Mouse (Mus musculus) CH12.LX (cell line): Measurements from ENCODE around the gene Tef. TPM values are rescaled to one million over a fixed set of nuclear protein-coding genes. Genes with fewer than 3 reads are reported as not detected.

ENCODE experiments used
- DNase-seq: peaks from one replicate; pipeline ENCODE4 v3.0.0-alpha.2; 2013; ENCODE audit errors: extremely low read depth
- H3K27ac ChIP-seq: 2 replicates; pipeline ENCODE4 v1.5.1; 2012; ENCODE audit warnings: low read depth, mild to moderate bottlenecking, control low read depth, moderate library complexity; ENCODE audit not compliant: insufficient read depth
- H3K27me3 ChIP-seq: replicated peaks from 2 replicates; pipeline ENCODE3; 2012; ENCODE audit warnings: inconsistent platforms
- H3K36me3 ChIP-seq, 2 experiments: replicated peaks in 1 of 2; 2 replicates each; pipeline versions ENCODE3 to v1.6.1; 2012; ENCODE audit warnings: inconsistent platforms in 1 of 2, low read length in 1 of 2, mild to moderate bottlenecking in 1 of 2, mixed read lengths in 1 of 2, moderate library complexity in 1 of 2; ENCODE audit not compliant: control insufficient read depth in 1 of 2, insufficient read depth in 1 of 2
- H3K4me1 ChIP-seq, 2 experiments: 2 replicates each; pipeline ENCODE4 v1.6.1; 2012; ENCODE audit warnings: inconsistent platforms in 1 of 2, moderate library complexity in 1 of 2; ENCODE audit not compliant: insufficient read depth in 2 of 2, control insufficient read depth in 1 of 2
- H3K4me2 ChIP-seq: 2 replicates; pipeline ENCODE4 v1.6.1; 2012; ENCODE audit warnings: low read depth, mild to moderate bottlenecking, control low read depth; ENCODE audit not compliant: poor library complexity, insufficient read depth, severe bottlenecking
- H3K4me3 ChIP-seq, 3 experiments: fragments of 150-350 bp in 1 of 3; sonication (generic) in 1 of 3; replicated peaks in 1 of 3; 2 replicates each; pipeline versions ENCODE3 to v1.5.1; 2011 to 2012; ENCODE audit warnings: low read depth in 2 of 3, low read length in 2 of 3, mild to moderate bottlenecking in 2 of 3, moderate library complexity in 2 of 3, control low read depth in 1 of 3, improper control_type of control experiment in 1 of 3, inconsistent platforms in 1 of 3, mixed read lengths in 1 of 3; ENCODE audit not compliant: poor library complexity in 1 of 3
- H3K79me2 ChIP-seq: replicated peaks from 2 replicates; pipeline ENCODE4 v1.6.1; 2012; ENCODE audit warnings: mild to moderate bottlenecking, moderate library complexity; ENCODE audit not compliant: control insufficient read depth, poor library complexity, insufficient read depth, severe bottlenecking; ENCODE audit errors: extremely low read depth
- H3K9ac ChIP-seq: 2 replicates; pipeline ENCODE4 v1.6.1; 2012; ENCODE audit warnings: low read depth, mild to moderate bottlenecking, control low read depth, moderate library complexity; ENCODE audit not compliant: insufficient read depth
- H3K9me3 ChIP-seq: replicated peaks from 2 replicates; pipeline ENCODE3; 2012; ENCODE audit warnings: low read length, inconsistent platforms, mixed read lengths
- BHLHE40 ChIP-seq: IDR thresholded peaks from 2 replicates; pipeline ENCODE4 v1.6.1; 2011; ENCODE audit warnings: mild to moderate bottlenecking, low read depth, low read length, improper control_type of control experiment
- E2F4 ChIP-seq: IDR thresholded peaks from 2 replicates; pipeline ENCODE4 v1.6.1; 2011; ENCODE audit warnings: low read depth, low read length, improper control_type of control experiment; ENCODE audit not compliant: insufficient replicate concordance
- ELF1 ChIP-seq: IDR thresholded peaks from 2 replicates; pipeline ENCODE4 v1.6.1; 2014; ENCODE audit warnings: low read depth, mild to moderate bottlenecking, inconsistent platforms, low read length, improper control_type of control experiment
- GABPA ChIP-seq: IDR thresholded peaks from 2 replicates; pipeline ENCODE4 v1.6.1; 2012; ENCODE audit warnings: low read depth, low read length, improper control_type of control experiment, inconsistent platforms; ENCODE audit not compliant: insufficient replicate concordance
- HCFC1 ChIP-seq: IDR thresholded peaks from 2 replicates; pipeline ENCODE4 v1.6.1; 2012; ENCODE audit warnings: low read depth, mild to moderate bottlenecking, inconsistent platforms, low read length, improper control_type of control experiment
- IRF4 ChIP-seq: IDR thresholded peaks from 2 replicates; pipeline ENCODE4 v1.6.1; 2014; ENCODE audit warnings: low read depth, mild to moderate bottlenecking, inconsistent platforms, low read length, improper control_type of control experiment
- JUN ChIP-seq: IDR thresholded peaks from 2 replicates; pipeline ENCODE4 v1.6.1; 2011; ENCODE audit warnings: low read depth, mild to moderate bottlenecking, low read length, improper control_type of control experiment, moderate library complexity; ENCODE audit not compliant: insufficient read depth
- JUND ChIP-seq: conservative IDR thresholded peaks from 2 replicates; pipeline ENCODE4 v1.6.1; 2011; ENCODE audit warnings: low read depth, low read length, improper control_type of control experiment
- MAX ChIP-seq: IDR thresholded peaks from 2 replicates; pipeline ENCODE4 v1.6.1; 2011; ENCODE audit warnings: low read length, improper control_type of control experiment
- MAZ ChIP-seq: IDR thresholded peaks from 2 replicates; pipeline ENCODE4 v1.6.1; 2012; ENCODE audit warnings: low read depth, mild to moderate bottlenecking, inconsistent platforms, low read length, improper control_type of control experiment, moderate library complexity
- MYC ChIP-seq: IDR thresholded peaks from 2 replicates; pipeline ENCODE4 v1.6.1; 2011; ENCODE audit warnings: low read depth, mild to moderate bottlenecking, improper control_type of control experiment, low read length
- NELFE ChIP-seq: IDR thresholded peaks from 2 replicates; pipeline ENCODE4 v1.6.1; 2011; ENCODE audit warnings: low read depth, low read length, improper control_type of control experiment
- NRF1 ChIP-seq: IDR thresholded peaks from 2 replicates; pipeline ENCODE4 v1.6.1; 2014; ENCODE audit warnings: low read depth, mild to moderate bottlenecking, inconsistent platforms, low read length, improper control_type of control experiment, moderate library complexity
- PAX5 ChIP-seq: IDR thresholded peaks from 2 replicates; pipeline ENCODE4 v1.6.1; 2012; ENCODE audit warnings: low read length, inconsistent platforms, mixed read lengths
- POLR2AphosphoS2 ChIP-seq: IDR thresholded peaks from 2 replicates; pipeline ENCODE4 v1.6.1; 2011; ENCODE audit warnings: low read depth, low read length, improper control_type of control experiment
- SIN3A ChIP-seq: IDR thresholded peaks from 2 replicates; pipeline ENCODE4 v1.6.1; 2012; ENCODE audit warnings: low read length, improper control_type of control experiment, inconsistent platforms
- SMC3 ChIP-seq: IDR thresholded peaks from 2 replicates; pipeline ENCODE4 v1.6.1; 2011; ENCODE audit warnings: low read depth, low read length, improper control_type of control experiment
- USF2 ChIP-seq: conservative IDR thresholded peaks from 2 replicates; pipeline ENCODE4 v1.6.1; 2011; ENCODE audit warnings: low read depth, low read length, improper control_type of control experiment
- ZC3H11A ChIP-seq: IDR thresholded peaks from 2 replicates; pipeline ENCODE4 v1.6.1; 2012; ENCODE audit warnings: low read depth, mild to moderate bottlenecking, inconsistent platforms, low read length, improper control_type of control experiment
- ZKSCAN1 ChIP-seq: IDR thresholded peaks from 2 replicates; pipeline ENCODE4 v1.6.1; 2012; ENCODE audit warnings: low read depth, inconsistent platforms, low read length, improper control_type of control experiment, borderline replicate concordance
- ZMIZ1 ChIP-seq: IDR thresholded peaks from 2 replicates; pipeline ENCODE4 v1.6.1; 2012; ENCODE audit warnings: low read depth, mild to moderate bottlenecking, inconsistent platforms, low read length, improper control_type of control experiment
- ZNF384 ChIP-seq: IDR thresholded peaks from 2 replicates; pipeline ENCODE4 v1.6.1; 2012; ENCODE audit warnings: low read depth, low read length, improper control_type of control experiment, inconsistent platforms
- dilution Hi-C: fragments of 300-500 bp; cut with MboI; formaldehyde crosslinking; loops from 2 replicates; pipeline ENCODE4 v1.14.3; 2020; ENCODE audit warnings: low sequenced_read_pairs; ENCODE audit not compliant: extremely low pct_unique_long_range_greater_than_20kb, extremely low pct_ligation_motif_present
- in situ Hi-C: fragments of 300-500 bp; cut with MboI; formaldehyde crosslinking; loops from 3 replicates; pipeline ENCODE4 v1.14.3; 2019; ENCODE audit warnings: low sequenced_read_pairs, low pct_ligation_motif_present, low pct_unique_long_range_greater_than_20kb, mixed read lengths
- polyA plus RNA-seq: library from polyadenylated mRNA; unstranded; fragments of >175 nt; gene quantifications from 2 replicates; pipeline ENCODE4 v1.2.1, GENCODE M21; 2012; ENCODE audit warnings: low read depth; ENCODE audit not compliant: insufficient read length
- total RNA-seq, 2 experiments: library from RNA; depleted of rRNA; stranded (reverse); fragments of 300-350 nt in 1 of 2; fragments of >200 nt in 1 of 2; gene quantifications; 2 replicates each; pipeline ENCODE4 v1.2.3; 2012 to 2014

The Tef gene
- total and polyA plus RNA-seq, 3 experiments = 14.7 to 17.2 (median 14.9) TPM

GRCm38 (mm10) chr15:81838554-81839235 lies 36.5 kb downstream of the Tef start:
- no peak for TF ChIP-seq ZKSCAN1
- TF ChIP-seq MAX = no peak
- TF ChIP-seq ELF1 = no peak
- no peak for TF ChIP-seq HCFC1
- TF ChIP-seq NRF1 = no peak
- TF ChIP-seq E2F4 = no peak
- no peak for TF ChIP-seq JUN
- no peak for TF ChIP-seq USF2
- no peak for TF ChIP-seq SMC3
- TF ChIP-seq ZMIZ1 = no peak
- TF ChIP-seq BHLHE40 = no peak
- TF ChIP-seq GABPA = no peak
- no peak for TF ChIP-seq JUND
- TF ChIP-seq ZNF384 = no peak
- TF ChIP-seq NELFE = no peak
- H3K4me3 ChIP-seq = no peak overlapping the region
- no peak for DNase-seq
- H3K4me1 ChIP-seq = peaks cover 3 to 17% of the 10 kb centered on the region in 2 experiments; a peak in 2 of 4 replicates
- dilution Hi-C loops = no loop called here
- no peaks in the 10 kb centered on the region for H3K9me3 ChIP-seq
- no peaks in the 10 kb centered on the region for H3K36me3 ChIP-seq
- in situ Hi-C loops = no loop called here
- no peak overlapping the region for H3K9ac ChIP-seq
- no peak overlapping the region for H3K27ac ChIP-seq
- no peak overlapping the region for H3K4me2 ChIP-seq
- no peaks in the 10 kb centered on the region for H3K27me3 ChIP-seq
- H3K79me2 ChIP-seq = no peaks in the 10 kb centered on the region

- Histone ChIP-seq H3K4me1 (peaks cover 3 to 11% of the 10 kb centered on the region in 2 experiments; a peak in 2 of 4 replicates), H3K27me3 (no peaks in the 10 kb centered on the region), H3K4me2 (no peak overlapping the region), H3K9ac (no peak overlapping the region), H3K79me2 (no peaks in the 10 kb centered on the region), H3K9me3 (no peaks in the 10 kb centered on the region), H3K4me3 (no peak overlapping the region), H3K36me3 (no peaks in the 10 kb centered on the region), H3K27ac (no peak overlapping the region)
- dilution Hi-C loops (no loop called here), in situ Hi-C loops (no loop called here)
- DNase-seq = no peak
- TF ChIP-seq SMC3 (no peak), GABPA (no peak), ELF1 (no peak), E2F4 (no peak), ZMIZ1 (no peak), MAZ (no peak), POLR2AphosphoS2 (no peak), ZC3H11A (no peak), JUND (no peak), SIN3A (no peak), PAX5 (no peak), JUN (no peak), MYC (no peak), IRF4 (no peak)
These were observed 37.4 kb downstream of the Tef start for GRCm38 (mm10) chr15:81839634-81840033.
